Mouse (Mus musculus): ENCODE results near the gene Eln. TPM values are rescaled to one million over a fixed set of nuclear protein-coding genes. Genes with fewer than 3 reads are reported as not detected.

Gene Eln
- 8.6 and 16.8 TPM in 2 replicates for polyA plus RNA-seq (2012; rRNA removed)

GRCm38 (mm10) chr5:134746890-134747511, at the start of gene Eln:
Eln (minus strand) TSS chr5:134747323.

GRCm38 (mm10) chr5:134688086-134688717, 58.9 kb downstream of the Eln start, which contains the start of gene Limk1:
Limk1 (minus strand) TSS chr5:134688598.

Other genes starting within 250 kb of the Eln start
- gene Clip2, start 194.9 kb downstream of the Eln start, polyA plus RNA-seq (2012; rRNA removed), result 39.0 and 47.7 TPM in 2 replicates
- not detected in 2 replicates for gene Syna, start 187.2 kb downstream of the Eln start, polyA plus RNA-seq (2012; rRNA removed)
- gene Rfc2, start 166.0 kb downstream of the Eln start, polyA plus RNA-seq (2012; rRNA removed), result 236 and 257 TPM in 2 replicates
- 6.4 and 8.3 TPM in 2 replicates for gene Lat2, start 132.3 kb downstream of the Eln start, polyA plus RNA-seq (2012; rRNA removed)
- gene Eif4h, start 107.8 kb downstream of the Eln start, polyA plus RNA-seq (2012; rRNA removed), result 350 and 368 TPM in 2 replicates
- gene Limk1, start 58.7 kb downstream of the Eln start, polyA plus RNA-seq (2012; rRNA removed), result 41.4 and 45.1 TPM in 2 replicates
- gene Tmem270, start 159.4 kb upstream of the Eln start, polyA plus RNA-seq (2012; rRNA removed), result not detected in 2 replicates
- 7.1 and 11.9 TPM in 2 replicates for gene Cldn13, start 168.2 kb upstream of the Eln start, polyA plus RNA-seq (2012; rRNA removed)
- 6.1 and 12.3 TPM in 2 replicates for gene Mettl27, start 185.0 kb upstream of the Eln start, polyA plus RNA-seq (2012; rRNA removed)
- gene Cldn4, start 199.6 kb upstream of the Eln start, polyA plus RNA-seq (2012; rRNA removed), result 3.0 and 6.3 TPM in 2 replicates
- gene Cldn3, start 238.9 kb upstream of the Eln start, polyA plus RNA-seq (2012; rRNA removed), result 1.2 and 2.8 TPM in 2 replicates

Data from central nervous system, embryonic 11.5 days (tissue).